Mouse (Mus musculus) liver, embryonic 13.5 days (tissue): ENCODE measurements around the gene Pbx1. TPM values are rescaled to one million over a fixed set of nuclear protein-coding genes. Genes with fewer than 3 reads are reported as not detected.
"Not testable (repeated sequence)": the region's sequence is repeated elsewhere in the genome, so short reads cannot be mapped to it uniquely, and the experiment has no call there.

Experiments
- ATAC-seq: fragments of 200-750 bp; cut with Nextera tagmentation; 2 replicates; pipeline ENCODE4 v1.8.0; 2017; ENCODE audit warnings: low read depth, mild to moderate bottlenecking, moderate number of reproducible peaks, moderate library complexity
- DNase-seq: peaks from one replicate; pipeline ENCODE4 v3.0.0; 2022
- H3K27ac ChIP-seq: fragments of 300-500 bp; sonication (generic); 2 replicates; pipeline ENCODE4 v1.5.1; 2015; ENCODE audit warnings: moderate library complexity, mild to moderate bottlenecking, inconsistent platforms
- H3K27me3 ChIP-seq: fragments of 300-500 bp; sonication (generic); 2 replicates; pipeline ENCODE4 v1.6.1; 2015; ENCODE audit warnings: mild to moderate bottlenecking, inconsistent platforms
- H3K36me3 ChIP-seq: fragments of 300-500 bp; sonication (generic); 2 replicates; pipeline ENCODE4 v1.6.1; 2015; ENCODE audit warnings: mild to moderate bottlenecking, inconsistent platforms
- H3K4me1 ChIP-seq: fragments of 300-500 bp; sonication (generic); replicated peaks from 2 replicates; pipeline ENCODE4 v1.6.1; 2015; ENCODE audit warnings: inconsistent platforms
- H3K4me2 ChIP-seq: fragments of 300-500 bp; sonication (generic); 2 replicates; pipeline ENCODE4 v1.6.1; 2015; ENCODE audit warnings: inconsistent platforms, mild to moderate bottlenecking, moderate library complexity
- H3K4me3 ChIP-seq: fragments of 300-500 bp; sonication (generic); replicated peaks from 2 replicates; pipeline ENCODE4 v1.5.1; 2015; ENCODE audit warnings: mild to moderate bottlenecking, inconsistent platforms
- H3K9ac ChIP-seq: fragments of 300-500 bp; sonication (generic); 2 replicates; pipeline ENCODE4 v1.6.1; 2015; ENCODE audit warnings: mild to moderate bottlenecking, inconsistent platforms
- H3K9me3 ChIP-seq: fragments of 300-500 bp; sonication (generic); replicated peaks from 2 replicates; pipeline ENCODE4 v1.6.1; 2016; ENCODE audit warnings: inconsistent platforms
- WGBS: fragments of 180-500 bp; shearing (Covaris S2); methylation state at CpG from one replicate; pipeline ENCODE4 v1.1.7; 2015; ENCODE audit not compliant: insufficient replicate concordance; 5-methylcytosine and 5-hydroxymethylcytosine counted together
- polyA plus RNA-seq: library from polyadenylated mRNA; unstranded; fragments of >200 nt; fragmentation: Nextera tagmentation; extraction: Ambion mirVana; gene quantifications from 2 replicates; pipeline ENCODE4 v1.2.1, GENCODE M21; 2015

Gene Pbx1
- polyA plus RNA-seq: 3.1 and 3.2 TPM in 2 replicates

- not testable (repeated sequence) for H3K27me3 ChIP-seq, H3K9me3 ChIP-seq, ATAC-seq, H3K36me3 ChIP-seq, DNase-seq
- H3K4me2 ChIP-seq: peak within 1 kb of the TSS; percentile 93
- peak within 1 kb of the TSS; percentile 69 for H3K27ac ChIP-seq
- peaks cover 17% of the 10 kb centered on the region for H3K4me1 ChIP-seq
- peak within 1 kb of the TSS; percentile 66 for H3K4me3 ChIP-seq
- H3K9ac ChIP-seq: peak within 1 kb of the TSS; percentile 72
Measured at GRCm38 (mm10) chr1:168432232-168432280, at the start of gene Pbx1. Gene Pbx1 (minus strand): TSS chr1:168432270.

GRCm38 (mm10) chr1:168479626-168480025, 47.6 kb upstream of the Pbx1 start:
- ATAC-seq (no peak), DNase-seq (no peak)
- no peaks in the 10 kb centered on the region for H3K36me3 ChIP-seq
- no peak overlapping the region for H3K4me3 ChIP-seq
- H3K9ac ChIP-seq: no peak overlapping the region
- no peak overlapping the region for H3K4me2 ChIP-seq
- no peaks in the 10 kb centered on the region for H3K27me3 ChIP-seq
- H3K9me3 ChIP-seq: no peaks in the 10 kb centered on the region
- 61% methylated on average over 8 of the region's 8 CpGs for WGBS
- no peaks in the 10 kb centered on the region for H3K4me1 ChIP-seq
- H3K27ac ChIP-seq: no peak overlapping the region

GRCm38 (mm10) chr1:168478829-168479228, 46.8 kb upstream of the Pbx1 start:
- Histone ChIP-seq H3K27ac (no peak overlapping the region), H3K4me2 (no peak overlapping the region), H3K4me1 (no peaks in the 10 kb centered on the region), H3K4me3 (no peak overlapping the region), H3K9me3 (no peaks in the 10 kb centered on the region), H3K36me3 (no peaks in the 10 kb centered on the region), H3K27me3 (no peaks in the 10 kb centered on the region), H3K9ac (no peak overlapping the region)
- ATAC-seq (no peak), DNase-seq (no peak)
- WGBS: 20% methylated on average over 2 of the region's 2 CpGs

- no peaks in the 10 kb centered on the region for H3K36me3 ChIP-seq
- no peaks in the 10 kb centered on the region for H3K27me3 ChIP-seq
- H3K4me1 ChIP-seq: no peaks in the 10 kb centered on the region
- ATAC-seq (no peak), DNase-seq (no peak)
- no peak overlapping the region for H3K4me3 ChIP-seq
- H3K4me2 ChIP-seq: no peak overlapping the region
- no peak overlapping the region for H3K9ac ChIP-seq
- no peak overlapping the region for H3K27ac ChIP-seq
- WGBS: 66% methylated on average over 3 of the region's 3 CpGs
- H3K9me3 ChIP-seq: no peaks in the 10 kb centered on the region
Measured at GRCm38 (mm10) chr1:168476917-168477316, 44.8 kb upstream of the Pbx1 start.

GRCm38 (mm10) chr1:168476216-168476897, 44.3 kb upstream of the Pbx1 start:
- no peak for ATAC-seq
- no peaks in the 10 kb centered on the region for H3K27me3 ChIP-seq
- 60% methylated on average over 14 of the region's 14 CpGs for WGBS
- no peak overlapping the region for H3K4me2 ChIP-seq
- H3K27ac ChIP-seq: no peak overlapping the region
- no peak overlapping the region for H3K9ac ChIP-seq
- no peaks in the 10 kb centered on the region for H3K4me1 ChIP-seq
- H3K36me3 ChIP-seq: no peaks in the 10 kb centered on the region
- no peaks in the 10 kb centered on the region for H3K9me3 ChIP-seq
- H3K4me3 ChIP-seq: no peak overlapping the region
- DNase-seq: no peak

GRCm38 (mm10) chr1:168475579-168476208, 43.6 kb upstream of the Pbx1 start:
- 74% methylated on average over 17 of the region's 17 CpGs for WGBS
- no peaks in the 10 kb centered on the region for H3K27me3 ChIP-seq

GRCm38 (mm10) chr1:168473255-168474069, 41.4 kb upstream of the Pbx1 start:
- H3K4me3 ChIP-seq: no peak overlapping the region
- WGBS: 61% methylated on average over 12 of the region's 12 CpGs
- no peak for DNase-seq
- no peak overlapping the region for H3K27ac ChIP-seq
- no peak for ATAC-seq
- H3K36me3 ChIP-seq: no peaks in the 10 kb centered on the region
- no peaks in the 10 kb centered on the region for H3K9me3 ChIP-seq
- H3K4me1 ChIP-seq: no peaks in the 10 kb centered on the region
- no peak overlapping the region for H3K4me2 ChIP-seq
- no peaks in the 10 kb centered on the region for H3K27me3 ChIP-seq
- H3K9ac ChIP-seq: no peak overlapping the region

More at GRCm38 (mm10) chr1:168475579-168476208, 43.6 kb upstream of the Pbx1 start:
- DNase-seq: no peak
- ATAC-seq: no peak
- Histone ChIP-seq H3K4me2 (no peak overlapping the region), H3K4me3 (no peak overlapping the region), H3K9ac (no peak overlapping the region), H3K4me1 (no peaks in the 10 kb centered on the region), H3K36me3 (no peaks in the 10 kb centered on the region), H3K27ac (no peak overlapping the region), H3K9me3 (no peaks in the 10 kb centered on the region)

- Histone ChIP-seq H3K27me3 (no peaks in the 10 kb centered on the region), H3K4me3 (no peak overlapping the region), H3K9ac (no peak overlapping the region), H3K27ac (no peak overlapping the region), H3K4me1 (no peaks in the 10 kb centered on the region), H3K36me3 (no peaks in the 10 kb centered on the region), H3K9me3 (no peaks in the 10 kb centered on the region), H3K4me2 (no peak overlapping the region)
- 47% methylated on average over 6 of the region's 6 CpGs for WGBS
- DNase-seq: no peak
- no peak for ATAC-seq
Measured at GRCm38 (mm10) chr1:168472545-168473254, 40.6 kb upstream of the Pbx1 start.

GRCm38 (mm10) chr1:168459426-168459825, 27.4 kb upstream of the Pbx1 start:
- Histone ChIP-seq H3K9me3 (no peaks in the 10 kb centered on the region), H3K4me2 (no peak overlapping the region), H3K36me3 (no peaks in the 10 kb centered on the region), H3K27me3 (no peaks in the 10 kb centered on the region), H3K4me3 (no peak overlapping the region), H3K9ac (no peak overlapping the region), H3K4me1 (no peaks in the 10 kb centered on the region), H3K27ac (no peak overlapping the region)
- no peak for ATAC-seq
- 59% methylated on average over 1 of the region's 1 CpGs for WGBS
- no peak for DNase-seq

GRCm38 (mm10) chr1:168457191-168457747, 25.2 kb upstream of the Pbx1 start:
- no peaks in the 10 kb centered on the region for H3K4me1 ChIP-seq
- no peak overlapping the region for H3K27ac ChIP-seq
- H3K27me3 ChIP-seq: no peaks in the 10 kb centered on the region
- H3K4me3 ChIP-seq: no peak overlapping the region
- H3K9me3 ChIP-seq: no peaks in the 10 kb centered on the region
- ATAC-seq (no peak), DNase-seq (no peak)
- H3K4me2 ChIP-seq: no peak overlapping the region
- 44% methylated on average over 7 of the region's 7 CpGs for WGBS
- H3K9ac ChIP-seq: no peak overlapping the region
- H3K36me3 ChIP-seq: no peaks in the 10 kb centered on the region

GRCm38 (mm10) chr1:168455178-168455577, 23.1 kb upstream of the Pbx1 start:
- Histone ChIP-seq H3K27ac (no peak overlapping the region), H3K36me3 (no peaks in the 10 kb centered on the region), H3K4me1 (no peaks in the 10 kb centered on the region), H3K27me3 (no peaks in the 10 kb centered on the region), H3K9me3 (no peaks in the 10 kb centered on the region), H3K4me3 (no peak overlapping the region), H3K9ac (no peak overlapping the region), H3K4me2 (no peak overlapping the region)
- 63% methylated on average over 8 of the region's 8 CpGs for WGBS
- ATAC-seq (no peak), DNase-seq (no peak)
